11 mouse cellular contexts compared by ENCODE assay signal in the genomic region with DNA sequence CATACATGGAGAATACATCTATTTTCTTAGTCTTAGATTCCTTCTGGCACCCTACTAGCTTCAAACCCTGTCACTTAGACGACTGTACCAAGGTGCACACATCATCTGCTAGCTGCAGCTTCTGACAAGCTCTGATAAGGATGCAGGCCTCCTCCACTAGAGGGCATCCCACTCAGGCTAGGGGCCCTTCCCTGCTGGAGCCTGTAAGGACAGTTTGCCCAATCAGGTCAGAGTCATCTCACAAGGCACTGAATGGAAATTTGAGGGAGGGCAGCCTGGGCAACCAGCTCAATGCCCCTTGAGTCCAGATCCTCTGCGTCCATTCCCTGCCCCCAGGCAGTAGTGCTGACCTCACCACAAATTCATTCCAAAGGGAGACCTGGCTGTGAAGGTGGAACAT. TPM values are rescaled to one million over a fixed set of nuclear protein-coding genes. Genes with fewer than 3 reads are reported as not detected.
DNase-seq lines count a peak whose midpoint lies in the region; ATAC-seq and TF ChIP-seq lines count a peak whose summit lies in the region.
"Not testable (repeated sequence)": the region's sequence is repeated elsewhere in the genome, so short reads cannot be mapped to it uniquely, and the experiment has no call there.
"Had no signal": no experiment of that assay in that cellular context is flagged by ENCODE, and none has a peak within 500 bp of the region (broad histone marks: within the 10 kb centered on the region; RNA-seq: fewer than 3 reads in every experiment).

No protein-coding gene starts in this region.

- ATAC-seq in common myeloid progenitor, adult 5-6 weeks (replicated peaks; ENCODE audit: low read depth, poor library complexity, severe bottlenecking) = peak; percentile 78
- ATAC-seq in granulocyte monocyte progenitor cell, adult 5-6 weeks (replicated peaks; ENCODE audit: poor library complexity, severe bottlenecking) = peak; percentile 65; the same call in 1 of the 2 replicates
- ATAC-seq in liver, embryonic 13.5 days (ENCODE audit: low read depth) = peak; percentile 57

- H3K27me3 ChIP-seq in CH12.LX (replicated peaks); liver, embryonic 13.5 days: not testable (repeated sequence)

- dilution Hi-C loops in CH12.LX (cut with MboI; ENCODE audit: extremely low pct_ligation_motif_present, extremely low pct_unique_long_range_greater_than_20kb, low sequenced_read_pairs) = not testable (repeated sequence)

- not testable (repeated sequence) for TF ChIP-seq POLR2A in CH12.LX (IDR thresholded peaks at IDR 0.05; ENCODE audit: low read depth, low read length)

- peak; percentile 45 for DNase-seq in CH12.LX (ENCODE audit: extremely low read depth)
- DNase-seq in adrenal gland, postnatal 14 days = peak; percentile 83
- peak; percentile 55 to 75 for DNase-seq in kidney, adult 8-10 months
- peak; percentile 27 for DNase-seq in liver, embryonic 13.5 days
- peak; percentile 41 for DNase-seq in naive thymus-derived CD4-positive, alpha-beta T cell, adult 2 months (ENCODE audit: low read depth)
- DNase-seq in thymus, adult 18-20 months = peak; percentile 17 to 18

- not testable (repeated sequence) for TF ChIP-seq EP300 in CH12.LX (IDR thresholded peaks at IDR 0.05; ENCODE audit: low read length)

- H3K27ac ChIP-seq in CH12.LX (ENCODE audit: insufficient read depth, low read depth); liver, embryonic 13.5 days: not testable (repeated sequence)

- H3K4me3 ChIP-seq in CH12.LX (replicated peaks in 1 of 3; ENCODE audit: low read depth in 2 of 3, low read length in 2 of 3, poor library complexity in 1 of 3); liver, embryonic 13.5 days (replicated peaks): not testable (repeated sequence)

- not testable (repeated sequence) for H3K4me1 ChIP-seq in CH12.LX (ENCODE audit: control insufficient read depth in 1 of 2, insufficient read depth in 2 of 2); liver, embryonic 13.5 days (replicated peaks)

- H3K36me3 ChIP-seq in CH12.LX (replicated peaks in 1 of 2; ENCODE audit: control insufficient read depth in 1 of 2, insufficient read depth in 1 of 2, low read length in 1 of 2) = peaks cover 57 to 91% of the 10 kb centered on the region in 2 experiments
- peaks cover 53% of the 10 kb centered on the region for H3K36me3 ChIP-seq in liver, embryonic 13.5 days

- not testable (repeated sequence) for H3K9me3 ChIP-seq in CH12.LX (replicated peaks; ENCODE audit: low read length); liver, embryonic 13.5 days (replicated peaks)

- not testable (repeated sequence) for TF ChIP-seq RAD21 in CH12.LX (IDR thresholded peaks at IDR 0.05; ENCODE audit: low read depth, low read length)

- TF ChIP-seq CTCF in CH12.LX (conservative IDR thresholded peaks at IDR 0.05 in 1 of 2, IDR thresholded peaks at IDR 0.05 in 1 of 2; ENCODE audit: low read depth in 2 of 2, low read length in 2 of 2) = peak; percentile 16 to 62; a peak in 3 of 4 replicates

- in situ Hi-C loops in CH12.LX (cut with MboI; ENCODE audit: low pct_ligation_motif_present, low pct_unique_long_range_greater_than_20kb, low sequenced_read_pairs) = not testable (repeated sequence)

- not testable (repeated sequence) for H3K9ac ChIP-seq in CH12.LX (ENCODE audit: insufficient read depth, low read depth); liver, embryonic 13.5 days

- 47% methylated on average over 2 of the region's 2 CpGs for WGBS in liver, embryonic 13.5 days (ENCODE audit: insufficient replicate concordance)

- not testable (repeated sequence) for H3K4me2 ChIP-seq in CH12.LX (ENCODE audit: insufficient read depth, low read depth, poor library complexity, severe bottlenecking); liver, embryonic 13.5 days

- not testable (repeated sequence) for H3K79me2 ChIP-seq in CH12.LX (replicated peaks; ENCODE audit: control insufficient read depth, extremely low read depth, insufficient read depth, poor library complexity, severe bottlenecking)

TF ChIP-seq in CH12.LX, 34 proteins besides CTCF, POLR2A, EP300 and RAD21:
- peak; percentile 36 for TF ChIP-seq SMC3 (IDR thresholded peaks at IDR 0.05; ENCODE audit: low read depth, low read length)

RNA-seq across cellular contexts. Expression of gene Gosr2, which starts 20.7 kb away (rescaled TPM):
- 93.7 and 109 TPM in 2 replicates for total RNA-seq in CH12.LX (2012; rRNA removed)
- 106 and 108 TPM in 2 replicates for total RNA-seq in CH12.LX (2014; rRNA removed)
- polyA plus RNA-seq in CH12.LX (2012; ENCODE audit: insufficient read length, low read depth) = 107 and 109 TPM in 2 replicates
- total RNA-seq in adrenal gland, postnatal 14 days (2021) = 72.3 and 74.8 TPM in 2 replicates
- 35.9 and 42.9 TPM in 2 replicates for total RNA-seq in common myeloid progenitor, adult 5-6 weeks (2017)
- total RNA-seq in granulocyte monocyte progenitor cell, adult 5-6 weeks (2014; fragmentation: Nextera tagmentation) = 48.8 and 57.1 TPM in 2 replicates
- total RNA-seq in granulocyte monocyte progenitor cell, adult 5-6 weeks (2017) = 46.3 and 51.3 TPM in 2 replicates
- 43.2 and 51.4 TPM in 2 replicates for polyA plus RNA-seq in liver, embryonic 13.5 days (2015; fragmentation: Nextera tagmentation; extraction: Ambion mirVana)

RNA-seq across cellular contexts. Expression of gene Rprml, which starts 27.7 kb away (rescaled TPM):
- total RNA-seq in CH12.LX (2012; rRNA removed) = not detected in 2 replicates
- total RNA-seq in CH12.LX (2014; rRNA removed) = not detected in 2 replicates
- not detected in 2 replicates for polyA plus RNA-seq in CH12.LX (2012; ENCODE audit: insufficient read length, low read depth)
- total RNA-seq in adrenal gland, postnatal 14 days (2021) = not detected in 2 replicates
- not detected in 2 replicates for total RNA-seq in common myeloid progenitor, adult 5-6 weeks (2017)
- total RNA-seq in granulocyte monocyte progenitor cell, adult 5-6 weeks (2014; fragmentation: Nextera tagmentation) = not detected in 2 replicates
- not detected in 2 replicates for total RNA-seq in granulocyte monocyte progenitor cell, adult 5-6 weeks (2017)
- polyA plus RNA-seq in liver, embryonic 13.5 days (2015; fragmentation: Nextera tagmentation; extraction: Ambion mirVana) = not detected in 2 replicates
- total RNA-seq: heart, postnatal 25 days had no signal

RNA-seq across cellular contexts. Expression of gene Lyzl6, which starts 38.4 kb away (rescaled TPM):
- not detected in 2 replicates for total RNA-seq in CH12.LX (2012; rRNA removed)
- total RNA-seq in CH12.LX (2014; rRNA removed) = not detected in 2 replicates
- not detected in 2 replicates for polyA plus RNA-seq in CH12.LX (2012; ENCODE audit: insufficient read length, low read depth)
- not detected in 2 replicates for total RNA-seq in adrenal gland, postnatal 14 days (2021)
- total RNA-seq in common myeloid progenitor, adult 5-6 weeks (2017) = not detected in 2 replicates
- not detected in 2 replicates for total RNA-seq in granulocyte monocyte progenitor cell, adult 5-6 weeks (2014; fragmentation: Nextera tagmentation)
- not detected in 2 replicates for total RNA-seq in granulocyte monocyte progenitor cell, adult 5-6 weeks (2017)
- polyA plus RNA-seq in liver, embryonic 13.5 days (2015; fragmentation: Nextera tagmentation; extraction: Ambion mirVana) = not detected in 2 replicates
- total RNA-seq: heart, postnatal 25 days; layer of hippocampus, postnatal 36 days had no signal
- polyA plus RNA-seq: forebrain, embryonic 15.5 days had no signal

RNA-seq across cellular contexts. Expression of gene Gm884, which starts 56.1 kb away (rescaled TPM):
- not detected in 2 replicates for total RNA-seq in CH12.LX (2012; rRNA removed)
- not detected in 2 replicates for total RNA-seq in CH12.LX (2014; rRNA removed)
- not detected in 2 replicates for polyA plus RNA-seq in CH12.LX (2012; ENCODE audit: insufficient read length, low read depth)
- total RNA-seq in adrenal gland, postnatal 14 days (2021) = not detected in 2 replicates
- total RNA-seq in common myeloid progenitor, adult 5-6 weeks (2017) = not detected in 2 replicates
- not detected in 2 replicates for total RNA-seq in granulocyte monocyte progenitor cell, adult 5-6 weeks (2014; fragmentation: Nextera tagmentation)
- not detected in 2 replicates for total RNA-seq in granulocyte monocyte progenitor cell, adult 5-6 weeks (2017)
- not detected in 2 replicates for polyA plus RNA-seq in liver, embryonic 13.5 days (2015; fragmentation: Nextera tagmentation; extraction: Ambion mirVana)
- total RNA-seq: heart, postnatal 25 days; layer of hippocampus, postnatal 36 days had no signal
- polyA plus RNA-seq: forebrain, embryonic 15.5 days had no signal

Comparison
In these comparisons a context has a peak if more than half of its experiments do, and no peak if none do; other contexts are left out.
1. DNase-seq: peak in every context shown above with its lines; median percentile 83 in adrenal gland, postnatal 14 days; 65 in kidney, adult 8-10 months; 45 in CH12.LX; 41 in naive thymus-derived CD4-positive, alpha-beta T cell, adult 2 months; 27 in liver, embryonic 13.5 days; 18 in thymus, adult 18-20 months.